Mouse (Mus musculus): ENCODE results near the gene Usp36.

Usp36 gene

DNA sequence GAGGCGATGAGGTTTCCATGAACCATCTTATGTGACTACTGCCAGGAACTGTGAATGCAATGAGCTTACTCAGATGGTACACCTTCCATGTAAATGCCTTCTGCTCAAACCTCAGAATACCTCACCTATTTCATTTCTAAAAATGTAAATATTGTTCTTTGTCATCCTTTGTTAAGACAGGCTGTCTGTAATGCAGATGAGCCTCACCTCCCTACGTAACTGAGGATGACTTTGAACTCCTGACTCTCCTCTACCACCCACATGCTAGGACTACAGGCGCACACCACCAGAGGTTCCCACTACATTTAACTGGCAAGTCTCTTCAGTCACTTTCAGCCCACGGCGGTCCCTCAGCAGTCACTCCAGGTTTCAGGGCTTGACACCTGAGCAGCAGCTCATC lies 67.1 kb downstream of the Usp36 start:
- no peak for DNase-seq (ENCODE audit: low read depth, low spot score)

DNA sequence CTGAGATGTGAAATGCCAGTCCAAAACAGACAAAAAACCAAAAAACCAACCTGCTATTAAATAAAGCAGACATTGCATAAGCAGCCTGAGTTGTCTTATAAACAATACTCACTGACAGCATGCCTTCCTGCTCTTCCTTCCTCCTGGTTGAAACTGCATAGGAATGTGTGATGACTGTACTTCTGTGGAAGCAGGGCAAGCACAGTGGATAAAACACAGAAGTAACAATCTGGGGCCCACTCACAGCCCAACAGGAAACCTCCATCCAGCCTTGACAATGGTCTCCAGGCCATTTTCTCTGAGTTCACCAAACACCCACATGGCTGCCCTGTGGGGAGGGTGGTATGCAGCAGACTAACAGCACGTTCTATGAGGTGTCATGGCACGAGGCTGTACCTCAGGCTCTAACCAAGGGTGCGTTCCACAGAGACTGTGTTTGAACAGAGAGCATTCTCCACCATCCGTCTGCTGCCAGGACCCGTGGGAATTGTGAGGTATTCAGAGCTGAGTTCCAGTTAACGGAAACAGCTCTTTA lies 67.6 kb downstream of the Usp36 start:
- no peak for DNase-seq (ENCODE audit: low read depth, low spot score)

- DNase-seq (ENCODE audit: low read depth, low spot score), result no peak
Measured at GRCm38 (mm10) chr11:118220561-118221262, 69.3 kb downstream of the Usp36 start.

GRCm38 (mm10) chr11:118219066-118219465 lies 71.0 kb downstream of the Usp36 start:
- no peak for DNase-seq (ENCODE audit: low read depth, low spot score)

DNA sequence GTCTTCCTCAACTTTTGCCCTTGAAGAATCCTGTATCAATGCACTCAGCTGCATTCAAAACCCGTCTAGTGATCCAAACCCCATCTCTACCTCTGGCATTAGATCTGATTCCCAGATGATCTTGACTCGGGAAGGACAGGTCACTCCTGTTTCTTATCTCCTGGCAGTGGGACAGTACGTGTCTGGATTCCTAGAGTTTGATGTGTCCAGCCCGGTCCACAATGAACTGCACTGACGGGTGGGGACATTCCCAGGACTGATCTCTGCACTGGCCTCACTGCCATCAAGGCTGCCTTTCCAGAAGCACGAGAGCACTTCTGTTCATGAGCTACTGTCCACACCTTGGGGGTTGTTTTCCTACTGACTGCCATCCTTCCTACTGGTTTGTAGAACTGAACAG lies 73.6 kb downstream of the Usp36 start:
- DNase-seq (ENCODE audit: low read depth, low spot score), result no peak

DNA sequence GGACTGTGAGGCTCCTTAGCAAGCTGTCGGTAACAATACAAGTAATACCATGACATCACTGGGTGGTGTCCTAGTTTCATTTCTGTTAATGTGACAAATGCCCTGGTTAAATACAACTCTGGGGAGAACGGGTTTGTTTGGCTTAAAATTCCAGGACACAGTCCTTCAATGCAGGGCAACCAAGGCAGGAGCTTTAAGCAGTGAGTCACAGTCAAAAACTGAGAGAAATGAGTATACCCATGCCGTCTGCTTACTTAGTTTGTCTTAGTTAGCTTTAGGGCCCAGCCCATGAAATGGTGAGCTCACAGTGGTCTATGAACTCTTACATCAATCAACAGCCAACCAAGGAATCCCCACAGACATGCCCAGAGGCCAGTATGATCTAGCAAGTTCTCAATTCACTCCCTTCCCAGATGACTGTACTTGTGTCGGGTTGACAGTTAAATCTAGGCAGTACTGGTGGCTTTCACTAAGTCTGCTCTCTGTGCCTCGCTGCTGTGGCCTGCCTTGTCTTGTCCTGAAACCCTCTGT lies 74.1 kb downstream of the Usp36 start:
- no peak for DNase-seq (ENCODE audit: low read depth, low spot score)

- DNase-seq (ENCODE audit: low read depth, low spot score), result no peak
Measured at GRCm38 (mm10) chr11:118212636-118213112, 77.4 kb downstream of the Usp36 start.

DNA sequence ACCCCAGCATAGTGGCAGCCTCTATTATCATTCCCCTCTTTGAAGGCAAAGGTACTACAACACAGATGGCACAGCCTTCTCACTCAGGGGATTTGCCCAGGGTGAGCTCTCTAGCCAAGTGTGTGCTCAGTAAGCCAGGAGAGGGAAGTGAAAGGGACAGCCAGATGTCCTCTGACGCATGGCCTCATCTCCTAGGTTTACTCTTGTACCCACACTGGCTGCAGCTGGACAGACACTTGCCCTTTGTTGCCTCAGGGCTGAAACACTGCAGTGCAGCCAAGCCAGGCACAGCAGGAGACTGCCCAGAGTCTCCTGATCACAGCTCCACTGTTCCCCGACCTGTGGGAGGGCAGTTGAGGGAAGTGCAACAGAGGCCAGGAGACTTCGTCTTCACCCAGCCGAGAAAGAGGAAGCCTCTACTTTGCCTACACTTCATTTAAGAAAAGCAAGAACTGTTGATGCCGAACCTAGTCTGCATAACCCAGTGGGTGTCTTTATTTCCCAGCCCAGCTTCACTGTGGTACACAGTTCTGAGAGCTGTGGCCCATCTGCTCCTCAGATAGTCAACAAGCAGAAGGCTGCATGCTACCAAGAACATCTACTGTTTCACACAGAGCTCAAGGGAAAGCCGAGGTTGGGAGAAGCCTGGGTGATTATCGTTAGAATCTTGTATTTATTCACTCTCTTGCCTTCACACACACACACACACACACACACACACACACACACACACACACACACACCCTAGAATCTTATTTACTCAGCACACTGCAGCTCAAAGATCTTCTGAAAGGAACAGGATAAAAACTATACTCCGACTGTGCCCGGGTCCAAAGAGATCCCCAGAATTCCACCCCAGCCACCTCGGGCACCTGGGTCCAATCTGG lies 78.1 kb downstream of the Usp36 start:
- no peak for DNase-seq (ENCODE audit: low read depth, low spot score)

DNA sequence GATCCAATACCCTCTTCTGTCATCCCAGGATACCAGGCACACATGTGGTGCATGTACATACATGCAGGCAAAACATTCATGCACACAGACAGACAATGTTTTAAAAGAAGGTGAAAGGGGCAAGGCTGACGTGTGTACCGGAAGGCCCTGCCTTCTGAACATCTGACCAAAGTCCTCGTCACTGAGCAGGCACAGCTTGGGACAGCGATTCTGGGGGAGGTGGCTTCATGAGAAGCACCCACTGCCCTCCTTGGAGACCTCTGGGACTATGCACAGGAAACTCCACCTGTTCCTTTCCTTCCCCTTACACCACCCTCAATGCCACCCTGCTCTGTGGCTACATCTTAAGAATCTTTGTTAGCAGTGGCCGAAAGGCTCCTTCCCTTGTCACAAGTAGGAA lies 79.1 kb downstream of the Usp36 start:
- DNase-seq (ENCODE audit: low read depth, low spot score), result no peak

DNA sequence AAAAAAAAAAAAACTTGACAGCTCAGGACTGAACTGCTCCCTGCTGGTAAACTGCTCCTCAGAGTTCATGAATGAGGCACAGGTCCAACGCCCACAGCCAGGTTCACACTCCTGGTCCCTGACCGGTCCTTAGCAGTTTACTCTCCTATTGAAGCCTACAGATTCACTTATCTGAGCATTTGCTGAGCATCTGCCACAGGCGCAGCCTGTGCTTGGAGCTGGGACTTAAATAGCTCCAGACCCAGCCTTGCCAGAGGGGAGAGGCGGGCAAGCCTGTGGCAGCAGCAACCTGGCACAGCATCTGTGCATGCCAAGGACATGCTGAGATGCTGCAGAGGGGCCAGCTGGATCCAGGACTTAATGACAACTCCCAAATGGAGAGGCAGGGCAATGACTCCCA lies 79.9 kb downstream of the Usp36 start:
- no peak for DNase-seq (ENCODE audit: low read depth, low spot score)

Measured in embryo, embryonic 11.5 days (tissue).